Mouse (Mus musculus) cerebellum, postnatal 36 days (tissue): Measurements from ENCODE around the gene Tvp23a.

Source experiments
- DNase-seq, 2 experiments: peaks; one replicate each; pipeline ENCODE4 v3.0.0; 2021 to 2022; ENCODE audit warnings: mixed read lengths in 2 of 2

Tvp23a gene

DNA sequence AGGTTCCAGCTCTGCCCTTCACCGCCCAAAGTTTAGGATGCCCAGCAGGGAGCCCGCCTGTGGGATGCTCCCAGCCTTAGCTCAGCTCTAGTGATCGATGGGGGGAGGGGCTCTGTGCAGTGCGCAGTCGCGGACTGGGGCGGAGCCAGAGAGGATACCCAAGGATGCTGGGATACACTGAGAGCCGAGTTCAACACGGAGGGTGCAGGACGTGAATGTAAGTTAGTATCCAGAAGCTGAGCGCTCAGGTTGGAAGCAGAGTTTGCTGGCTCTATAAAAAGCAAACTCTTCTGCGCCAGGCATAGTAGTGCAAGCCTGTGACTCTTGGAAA lies at the start of gene Tvp23a:
Tvp23a (minus strand) TSS at position 99 of the 331 bp plus-strand sequence.
- peak; percentile 85 to 89 for DNase-seq

DNA sequence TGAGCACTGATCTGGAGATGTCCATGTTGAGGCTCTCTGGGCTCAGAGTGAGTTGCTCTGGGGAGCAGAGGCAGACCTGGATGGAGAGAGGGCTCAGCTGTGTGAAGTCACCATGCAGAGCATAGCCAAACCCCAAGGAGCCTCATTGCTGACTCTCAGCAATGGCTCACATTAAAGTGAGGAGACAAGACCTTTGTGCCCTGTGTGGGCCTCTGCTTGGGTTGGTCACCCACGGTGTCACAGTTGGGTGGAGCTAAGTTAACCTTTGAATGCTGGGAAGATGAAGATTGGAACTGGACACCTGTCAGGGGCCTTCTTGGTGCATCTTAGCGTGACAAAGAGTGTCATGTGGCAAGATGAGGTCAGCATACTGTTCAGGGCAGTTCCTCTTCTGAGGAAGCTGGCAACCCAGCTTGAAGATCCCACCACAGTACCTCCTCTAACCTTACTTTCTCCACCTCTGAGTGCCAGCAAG lies 48.7 kb upstream of the Tvp23a start:
- DNase-seq: no peak

DNA sequence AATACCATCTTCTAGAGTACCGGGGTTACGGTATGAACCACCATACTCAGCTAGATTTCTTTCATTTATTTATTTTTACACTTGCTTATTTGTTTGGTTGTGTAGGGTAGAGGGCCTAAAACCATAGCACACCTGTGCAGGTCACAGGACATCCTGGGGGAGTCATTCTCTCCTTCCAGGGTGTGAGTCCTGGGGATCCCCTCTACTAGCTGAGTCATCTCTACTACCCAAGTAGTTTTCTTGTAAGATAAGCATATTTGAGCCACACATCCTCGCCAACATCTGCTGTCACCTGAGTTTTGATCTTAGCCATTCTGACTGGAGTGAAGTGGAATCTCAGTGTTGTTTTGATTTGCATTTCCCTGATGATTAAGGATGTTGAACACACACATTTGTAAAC lies 45.4 kb upstream of the Tvp23a start:
- no peak for DNase-seq

DNA sequence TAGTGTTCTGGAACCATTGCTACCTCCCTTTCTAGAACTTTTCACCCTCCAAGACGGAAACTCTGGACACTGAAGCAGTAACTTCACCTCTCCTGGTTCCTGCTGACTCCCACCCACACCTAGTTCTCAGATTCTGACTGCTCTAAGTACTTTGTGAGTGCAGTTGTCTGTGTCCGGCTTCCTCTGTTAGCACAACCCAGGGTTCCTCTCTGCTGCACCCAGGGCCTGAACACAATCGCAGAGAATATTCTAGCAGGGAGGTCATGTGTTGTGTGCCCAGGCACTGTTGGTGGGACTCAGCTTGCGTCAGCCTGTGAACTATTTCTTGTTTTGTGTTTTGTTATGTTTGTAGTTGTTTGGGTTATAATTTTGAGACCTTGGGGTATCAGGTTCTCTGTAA lies 44.6 kb upstream of the Tvp23a start:
- no peak for DNase-seq

DNA sequence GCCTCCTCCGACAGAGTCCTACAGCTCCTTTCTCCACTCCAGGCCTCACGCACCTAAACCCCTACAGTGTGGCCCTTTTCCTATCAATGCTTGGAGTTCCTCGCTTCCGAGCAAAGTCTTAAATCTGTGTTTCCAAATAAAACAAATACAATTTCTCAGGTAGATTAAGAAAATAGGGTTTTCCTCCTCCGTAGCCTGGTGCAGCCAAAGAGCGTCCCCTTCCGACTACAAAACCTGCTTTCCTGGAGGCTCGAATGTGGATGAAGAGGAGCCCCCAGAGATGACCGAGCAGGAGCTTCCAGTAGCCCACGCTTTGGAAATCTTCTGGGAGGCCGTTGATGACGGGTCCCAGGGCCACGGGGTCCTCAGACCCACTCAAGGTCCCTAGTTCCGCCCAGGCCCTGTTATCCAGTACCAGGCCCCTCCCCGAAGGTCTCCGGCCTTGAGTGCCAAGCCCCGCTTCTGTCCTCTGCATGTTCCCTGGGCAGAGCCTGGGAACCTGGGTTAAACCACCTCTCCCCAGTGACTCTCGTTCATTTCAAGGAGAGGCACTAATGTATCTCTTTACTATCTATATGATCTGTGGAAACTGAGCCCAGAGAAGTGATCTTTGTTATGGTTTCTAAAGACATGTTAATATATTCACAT lies 43.5 kb upstream of the Tvp23a start:
- DNase-seq: no peak

DNA sequence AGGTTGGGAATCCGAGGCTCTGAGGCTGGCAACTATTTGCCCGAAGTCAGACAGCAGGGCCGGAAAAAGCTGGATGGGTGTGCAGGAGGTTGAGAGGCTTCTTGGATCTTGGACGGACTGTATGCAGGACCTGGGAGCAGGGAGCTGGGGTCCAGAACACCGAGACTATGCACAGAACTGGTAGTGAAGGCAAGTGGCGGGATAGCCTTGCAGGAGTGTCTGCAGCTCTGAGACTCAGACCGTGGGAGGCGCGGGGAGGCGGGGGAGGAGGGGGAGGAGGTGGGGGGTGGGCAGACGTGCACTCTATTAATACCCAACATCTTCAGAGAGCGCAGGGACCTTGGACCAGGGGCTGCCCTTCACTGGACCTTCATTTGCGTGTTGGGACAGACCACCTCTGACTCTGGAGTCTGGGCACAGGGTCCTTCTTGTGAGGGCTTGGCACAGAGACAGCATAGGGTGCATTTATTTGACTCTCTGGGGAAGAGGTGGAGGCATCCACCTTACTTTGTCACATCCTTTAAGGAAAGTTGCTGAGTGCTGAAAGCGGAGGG lies 42.8 kb upstream of the Tvp23a start:
- no peak for DNase-seq

DNA sequence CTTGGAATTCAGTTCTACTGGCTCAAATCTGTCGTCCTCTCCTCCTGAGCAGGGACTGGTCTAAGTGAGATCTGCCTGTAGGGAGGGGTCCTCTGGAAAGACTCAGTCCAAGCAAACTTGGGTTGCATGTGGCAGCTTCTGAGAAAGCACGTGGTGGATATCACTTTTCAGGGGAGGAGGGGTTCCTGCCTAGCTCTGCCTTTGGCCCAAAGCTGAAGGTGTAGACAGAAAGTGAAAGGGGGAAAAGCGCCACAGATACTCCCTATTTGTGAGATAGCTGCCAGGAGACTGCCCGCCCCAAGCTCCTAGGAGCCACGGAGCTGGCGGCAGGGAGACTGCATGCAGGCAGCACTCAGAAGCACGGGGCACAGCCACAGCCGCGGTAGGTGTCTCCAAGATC lies 42.3 kb upstream of the Tvp23a start:
- no peak for DNase-seq

DNA sequence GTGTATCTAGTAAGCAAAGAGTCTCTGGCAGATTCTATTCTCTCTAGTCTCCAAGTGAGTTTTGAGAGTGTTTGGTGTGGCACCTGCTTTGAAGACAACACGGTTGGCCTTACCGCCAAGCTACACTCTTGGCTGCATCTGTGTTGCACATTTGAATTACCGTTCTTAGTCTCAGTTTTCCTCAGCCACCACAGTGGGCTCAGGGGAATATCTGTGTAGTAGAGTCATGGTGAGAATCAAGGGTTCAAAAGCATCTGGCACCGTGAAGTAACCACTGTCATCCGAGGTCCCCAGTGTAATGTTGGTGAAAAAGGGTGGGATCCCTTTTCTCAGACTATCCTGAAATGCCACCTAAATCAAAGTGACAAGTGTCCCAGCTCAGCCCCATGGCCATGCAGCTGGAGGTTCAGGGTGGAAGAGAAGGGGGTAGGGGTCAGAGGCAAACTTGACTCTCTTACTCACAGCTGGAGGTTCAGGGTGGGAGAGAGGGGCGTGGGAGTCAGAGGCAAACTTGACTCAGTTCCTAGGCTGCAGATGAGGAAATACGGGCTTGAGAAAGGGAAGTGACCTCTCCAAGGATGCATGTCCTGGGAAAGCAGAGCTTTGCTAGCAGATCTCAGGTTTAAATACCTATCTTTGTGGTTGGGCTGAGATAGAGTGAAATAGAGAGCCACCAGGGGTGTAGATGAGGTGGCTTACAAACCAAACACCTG lies 41.8 kb upstream of the Tvp23a start:
- no peak for DNase-seq

DNA sequence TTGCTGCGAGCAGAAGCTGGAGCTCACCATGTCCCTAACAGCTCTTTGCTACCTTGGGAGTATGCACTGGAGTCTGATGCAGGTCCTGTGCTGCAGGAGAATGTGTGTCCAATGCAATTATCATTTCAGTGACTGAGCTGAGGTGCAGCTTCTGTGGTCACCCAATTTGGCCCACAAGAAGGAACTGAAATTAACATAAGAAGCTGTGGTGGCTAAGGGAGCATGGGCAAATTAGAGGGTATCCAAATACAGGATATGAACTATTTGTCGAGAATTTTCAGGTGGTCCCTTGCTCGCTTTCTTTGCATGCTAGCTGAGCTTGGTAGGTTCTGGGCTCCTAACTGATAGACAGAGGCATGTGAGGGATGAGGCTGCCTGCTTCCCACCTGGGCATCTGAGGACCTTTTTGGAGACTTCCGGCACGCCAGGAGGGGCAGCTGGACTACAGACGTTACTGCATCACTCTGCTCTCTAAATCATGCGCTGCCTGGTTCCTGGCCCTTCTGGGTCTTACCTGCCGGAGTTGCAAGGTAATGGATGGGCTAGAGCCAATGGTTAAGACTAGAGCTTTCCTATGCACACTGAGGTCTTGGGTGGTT lies 40.8 kb upstream of the Tvp23a start:
- no peak for DNase-seq

DNA sequence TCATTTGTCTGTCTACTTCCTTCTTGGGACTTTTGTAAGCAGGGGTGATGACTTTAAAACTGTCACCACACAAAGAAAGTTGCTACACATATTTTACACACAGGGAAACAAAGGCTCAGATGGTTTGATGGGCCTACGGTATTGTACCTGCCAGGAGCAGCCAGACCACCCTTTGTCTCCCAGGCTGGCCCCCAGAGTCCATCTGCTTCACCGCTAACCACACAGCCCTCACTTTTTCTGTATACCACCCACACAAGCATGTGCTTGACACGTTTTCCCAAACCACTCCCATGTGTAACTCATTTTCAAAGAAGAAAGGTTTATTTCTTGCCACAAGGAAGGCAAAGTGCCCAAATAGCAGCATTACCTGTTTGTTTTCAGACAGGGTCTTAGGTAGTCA lies 39.8 kb upstream of the Tvp23a start:
- DNase-seq: no peak

DNA sequence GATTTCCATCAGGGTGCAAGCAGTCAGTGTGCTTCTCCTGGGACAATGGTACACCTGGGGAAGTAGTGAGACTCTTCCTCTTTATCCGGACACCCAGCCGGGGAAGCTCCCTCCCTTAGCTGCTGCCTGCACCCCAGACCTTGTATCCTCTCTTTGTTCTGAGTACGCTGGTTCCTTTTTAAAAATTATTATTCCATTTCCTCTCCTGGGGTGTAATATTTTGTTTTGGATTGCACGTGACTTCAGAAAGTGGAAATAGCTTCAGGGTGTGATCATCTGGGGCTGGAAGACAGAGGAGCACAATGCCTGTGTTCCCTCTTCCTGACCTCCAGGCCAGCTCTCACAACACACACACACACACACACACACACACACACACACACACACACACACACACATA lies 35.2 kb upstream of the Tvp23a start:
- DNase-seq: no peak

DNA sequence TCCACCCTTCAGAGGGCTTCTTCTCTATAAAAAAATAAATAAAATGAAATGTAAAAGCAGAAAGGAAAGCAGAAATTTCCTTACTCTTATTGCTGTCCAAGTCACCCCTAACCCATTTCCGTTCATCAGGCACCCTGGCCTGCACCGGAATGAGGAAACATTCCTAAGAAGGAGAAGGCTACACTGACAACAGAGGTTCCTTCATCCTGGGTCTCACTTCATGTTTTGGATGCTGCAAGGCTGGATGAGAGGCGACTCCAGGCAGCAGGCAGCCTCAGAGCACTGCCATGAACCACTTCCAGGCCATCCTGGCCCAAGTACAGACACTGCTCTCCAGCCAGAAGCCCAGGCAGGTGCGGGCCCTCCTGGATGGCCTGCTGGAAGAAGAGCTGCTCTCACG lies 32.7 kb upstream of the Tvp23a start, which contains the start of gene Ciita:
Ciita (plus strand) TSS at position 203 of the 400 bp plus-strand sequence.
- DNase-seq: no peak

DNA sequence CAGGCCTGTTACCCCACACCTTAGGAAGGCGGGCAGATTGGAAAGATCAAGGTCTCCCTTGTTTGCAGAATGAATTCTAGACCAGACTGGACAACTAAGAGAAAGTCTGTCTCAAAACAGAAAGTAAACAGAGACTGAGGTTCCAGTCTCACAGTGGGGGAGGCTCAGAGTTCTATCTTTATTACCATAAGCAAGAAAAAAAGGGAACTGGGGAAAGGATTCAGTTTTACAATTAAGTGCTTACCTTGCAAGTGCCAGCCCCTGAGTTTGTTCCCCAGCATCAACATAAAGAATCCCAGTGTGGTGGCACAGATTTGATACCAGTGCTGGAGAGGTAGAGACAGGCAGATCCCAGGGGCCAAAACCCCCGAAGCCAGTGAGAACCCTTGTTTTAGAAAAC lies 28.8 kb upstream of the Tvp23a start:
- no peak for DNase-seq

DNA sequence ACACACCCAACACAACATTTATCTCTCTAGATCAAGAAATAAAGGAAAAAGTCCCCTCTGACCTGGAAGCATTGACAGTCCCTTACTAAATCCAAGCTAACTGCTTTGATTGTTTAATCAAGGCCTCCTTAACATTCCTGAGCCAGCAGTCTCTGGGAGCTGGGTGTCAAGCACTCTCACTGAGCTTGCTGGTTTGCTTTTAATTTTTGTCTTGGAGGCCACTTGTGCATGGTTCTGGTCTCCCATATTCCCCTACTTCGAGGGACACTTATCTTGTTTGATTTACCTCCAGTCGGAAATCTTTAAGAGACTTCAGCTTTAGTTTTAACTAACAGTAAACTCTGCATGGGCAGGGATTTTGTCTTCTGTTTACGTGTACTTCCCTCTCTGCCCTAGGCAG lies 27.8 kb upstream of the Tvp23a start:
- no peak for DNase-seq

DNA sequence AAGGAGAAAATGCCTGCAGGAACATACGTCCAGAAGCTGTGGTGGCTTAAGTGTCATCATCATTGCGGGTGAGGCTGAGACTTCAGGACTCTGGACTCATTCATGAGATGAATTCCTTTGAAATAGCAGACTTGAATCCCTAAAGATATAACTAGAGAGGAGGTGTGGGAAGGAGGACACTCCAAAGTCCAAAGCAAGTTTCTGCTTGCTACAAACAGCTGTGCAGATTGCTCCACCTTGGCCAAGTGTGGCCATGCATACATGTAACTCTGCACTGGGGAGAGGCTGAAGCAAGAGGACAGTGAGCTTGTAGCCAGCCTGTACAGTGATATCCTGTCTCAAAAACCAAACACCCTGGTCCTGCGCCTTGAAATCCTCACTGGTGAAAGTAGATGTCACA lies 24.8 kb upstream of the Tvp23a start:
- DNase-seq: no peak

DNA sequence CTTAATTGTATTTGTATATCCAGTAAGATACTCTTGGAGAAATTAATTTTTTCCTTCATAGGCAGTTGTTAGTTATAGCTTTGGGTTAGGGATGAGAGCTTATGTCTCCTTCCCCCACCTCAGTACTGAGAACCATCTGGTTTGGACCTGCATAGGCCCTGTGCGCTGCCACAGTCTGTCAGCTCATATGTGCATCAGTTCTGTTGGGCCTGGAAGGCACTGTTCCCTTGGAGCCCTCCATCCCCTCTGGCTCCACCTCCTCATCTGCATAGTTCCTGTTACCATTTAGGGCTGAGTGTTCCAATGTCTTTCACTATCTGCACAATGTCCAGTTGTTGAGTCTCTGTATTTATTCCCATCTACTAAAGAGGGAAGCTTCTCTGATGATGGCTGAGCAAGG lies 21.0 kb upstream of the Tvp23a start:
- DNase-seq: no peak

DNA sequence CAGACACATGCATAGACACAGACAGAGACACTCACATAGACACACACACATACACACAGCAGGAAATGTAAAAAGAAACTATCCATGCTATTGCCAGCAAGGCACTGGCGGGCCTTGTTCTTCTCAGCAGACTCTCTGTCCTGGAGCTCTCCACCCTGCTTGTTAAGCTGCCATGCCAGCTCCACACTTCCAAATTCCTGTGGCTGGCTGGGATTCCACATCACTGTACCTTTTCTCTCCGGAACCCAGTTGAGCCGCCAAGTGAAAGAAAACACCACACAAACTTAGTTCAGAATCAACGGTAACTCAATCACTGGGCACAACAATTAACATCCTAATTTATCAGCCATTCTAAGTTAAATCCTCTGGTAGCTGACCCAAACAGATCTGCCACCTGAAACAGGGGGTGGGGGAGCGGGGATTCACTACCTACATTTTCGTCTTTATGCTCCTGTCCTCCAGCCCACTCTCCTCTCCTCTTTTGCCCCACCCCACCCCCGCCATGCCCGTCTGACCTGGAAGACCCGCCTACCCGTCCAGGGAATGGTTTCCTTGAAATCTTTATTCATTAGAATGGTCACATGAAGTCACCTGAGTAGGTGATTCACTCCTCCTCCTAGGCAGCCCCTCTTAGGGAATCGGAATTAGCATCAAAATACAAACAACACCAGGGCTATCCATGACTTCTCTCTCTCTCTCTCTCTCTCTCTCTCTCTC lies 20.4 kb upstream of the Tvp23a start:
- DNase-seq: no peak

DNA sequence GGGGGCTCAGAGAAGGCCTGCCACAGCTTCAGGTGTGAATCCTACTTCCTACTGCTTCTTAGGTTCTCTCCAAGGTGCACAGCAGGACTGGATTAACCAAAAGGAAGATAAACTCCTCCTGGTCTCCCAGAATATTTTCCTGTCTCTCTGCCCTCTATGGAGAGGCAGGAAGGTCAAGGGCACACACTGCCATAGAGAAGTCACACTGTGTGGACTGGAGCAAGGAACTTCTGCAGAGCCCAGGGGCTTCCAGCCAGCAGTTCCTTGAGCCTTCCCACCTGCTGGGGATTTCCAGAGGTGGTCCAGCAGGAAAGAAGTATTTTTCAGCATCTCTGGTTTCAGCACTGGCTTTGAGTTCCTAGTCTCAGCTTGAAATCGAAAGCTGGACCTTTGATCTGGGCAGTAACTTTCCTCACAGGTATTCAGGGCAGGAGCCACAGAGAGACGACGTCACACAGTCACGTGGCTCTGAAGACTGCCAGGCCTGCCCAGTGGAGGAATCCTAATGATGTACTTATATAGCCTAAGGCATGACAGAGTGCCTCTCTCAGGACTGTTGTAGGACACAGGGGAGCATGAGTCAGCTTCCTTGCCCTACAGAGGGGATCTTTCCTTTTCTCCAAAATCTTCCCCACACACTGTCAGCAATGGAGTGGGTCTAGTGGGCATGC lies 18.0 kb upstream of the Tvp23a start:
- DNase-seq: no peak

DNA sequence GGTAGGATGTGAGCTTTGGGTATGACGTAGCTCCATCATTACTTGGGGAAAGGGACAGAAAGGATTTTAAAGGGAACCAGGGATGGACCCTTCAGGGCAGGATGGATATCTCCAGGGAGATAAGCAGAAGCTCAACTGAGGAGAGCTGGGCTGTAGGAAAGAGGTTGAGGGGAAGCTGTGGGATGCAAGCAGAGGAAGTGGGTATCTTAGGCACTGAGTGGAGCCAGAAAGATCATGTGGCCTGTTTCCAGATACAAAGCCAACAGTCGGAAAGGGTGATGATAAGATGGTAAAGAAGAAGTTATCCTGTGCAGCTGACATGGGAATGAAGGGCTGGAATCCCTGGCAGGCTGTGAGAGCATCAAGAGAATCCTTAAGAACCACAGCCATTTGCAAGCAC lies 14.0 kb upstream of the Tvp23a start:
- DNase-seq: no peak

DNA sequence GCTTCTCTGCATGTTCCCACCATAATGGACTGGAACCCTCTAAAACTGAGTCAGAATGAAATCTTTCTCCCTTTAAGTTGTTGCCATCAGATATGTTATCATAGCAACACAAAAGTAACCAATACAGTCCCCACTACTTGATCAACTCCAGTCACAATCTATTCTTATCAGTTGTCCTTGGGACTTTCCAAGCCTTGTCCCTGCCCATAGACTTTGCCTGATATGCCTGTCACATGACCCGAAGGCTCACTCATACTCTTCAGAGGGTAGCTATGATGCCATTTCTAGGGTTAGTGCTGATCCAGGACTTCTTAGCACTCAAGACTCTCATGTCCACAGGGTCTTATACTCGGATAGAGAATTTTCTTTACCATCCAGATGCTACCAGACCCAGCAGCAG lies 13.0 kb upstream of the Tvp23a start:
- DNase-seq: no peak

DNA sequence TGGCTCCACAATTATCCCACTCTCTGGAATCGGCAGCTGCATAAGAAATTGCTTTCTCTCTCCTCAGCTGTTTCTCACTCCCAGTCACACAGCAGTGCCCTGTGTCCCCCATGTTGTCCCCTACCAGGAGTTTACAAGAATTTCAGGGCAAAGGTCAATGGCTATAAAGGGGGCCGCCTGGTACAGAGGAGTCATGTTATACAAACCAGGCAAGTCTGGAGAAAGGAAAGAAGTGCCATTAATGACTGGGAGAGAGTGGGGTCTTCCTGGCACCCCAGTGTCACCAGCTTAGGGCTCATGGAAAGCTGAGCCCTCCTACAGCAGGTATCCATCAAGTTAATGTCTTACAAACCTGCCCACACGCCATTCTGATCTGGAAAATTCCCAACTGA lies 7.4 kb upstream of the Tvp23a start:
- DNase-seq: no peak

DNA sequence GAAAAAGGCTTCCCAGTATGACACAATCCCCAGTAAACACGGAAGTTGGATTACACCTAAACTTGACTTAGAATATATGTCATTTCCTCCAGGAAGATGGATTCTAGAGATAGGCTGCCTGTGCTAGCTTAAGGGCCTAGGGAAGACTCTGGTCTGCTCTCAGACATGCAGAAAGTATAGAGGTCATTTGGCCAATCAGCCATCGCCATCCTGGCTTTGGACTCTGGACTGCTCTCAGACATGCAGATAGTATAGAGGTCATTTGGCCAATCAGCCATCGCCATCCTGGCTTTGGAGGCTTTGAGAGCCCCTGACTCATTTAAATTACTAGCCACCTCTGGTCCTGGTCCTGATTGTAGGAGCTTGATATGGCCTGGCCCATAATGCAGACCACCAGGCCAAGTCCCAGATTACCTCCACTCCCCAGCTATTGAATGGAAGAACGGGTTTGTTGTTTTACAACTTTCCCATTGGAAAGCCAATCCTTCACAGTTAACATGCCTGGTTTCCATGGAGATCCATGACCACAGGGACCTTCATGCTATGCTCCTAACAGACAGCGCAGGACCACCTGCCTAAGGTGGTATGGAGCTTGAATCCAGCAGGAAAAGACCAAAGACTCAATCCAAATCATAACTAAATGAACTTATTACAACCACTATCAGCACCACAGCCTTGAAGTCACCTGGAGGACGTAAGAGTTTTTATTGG lies 6.9 kb upstream of the Tvp23a start:
- no peak for DNase-seq
